Mouse (Mus musculus) hindbrain, embryonic 15.5 days (tissue): ENCODE measurements around the gene Myl12a. TPM values are rescaled to one million over a fixed set of nuclear protein-coding genes. Genes with fewer than 3 reads are reported as not detected.

Experiments
- ATAC-seq: fragments of 200-750 bp; cut with Nextera tagmentation; 2 replicates; pipeline ENCODE4 v1.8.0; 2017; ENCODE audit warnings: low read depth, moderate number of reproducible peaks, moderate TSS enrichment; ENCODE audit not compliant: low FRiP score
- H3K27ac ChIP-seq: fragments of 300-500 bp; sonication (generic); replicated peaks from 2 replicates; pipeline ENCODE4 v1.5.1; 2015; ENCODE audit warnings: mild to moderate bottlenecking, inconsistent platforms
- H3K27me3 ChIP-seq: fragments of 300-500 bp; sonication (generic); 2 replicates; pipeline ENCODE4 v1.6.1; 2015; ENCODE audit warnings: control low read depth, inconsistent platforms
- H3K36me3 ChIP-seq: fragments of 300-500 bp; sonication (generic); 2 replicates; pipeline ENCODE4 v1.6.1; 2015; ENCODE audit warnings: control low read depth, inconsistent platforms
- H3K4me1 ChIP-seq: fragments of 300-500 bp; sonication (generic); replicated peaks from 2 replicates; pipeline ENCODE4 v1.6.1; 2015; ENCODE audit warnings: control low read depth, inconsistent platforms
- H3K4me2 ChIP-seq: fragments of 300-500 bp; sonication (generic); 2 replicates; pipeline ENCODE4 v1.6.1; 2015; ENCODE audit warnings: moderate library complexity, mild to moderate bottlenecking, inconsistent platforms
- H3K4me3 ChIP-seq: fragments of 300-500 bp; sonication (generic); 2 replicates; pipeline ENCODE4 v1.5.1; 2015; ENCODE audit warnings: mild to moderate bottlenecking, inconsistent platforms
- H3K9ac ChIP-seq: fragments of 300-500 bp; sonication (generic); 2 replicates; pipeline ENCODE4 v1.6.1; 2015; ENCODE audit warnings: inconsistent platforms
- H3K9me3 ChIP-seq: fragments of 300-500 bp; sonication (generic); 2 replicates; pipeline ENCODE4 v1.6.1; 2016; ENCODE audit warnings: control low read depth, inconsistent platforms
- WGBS: fragments of 180-500 bp; shearing (Covaris S2); methylation state at CpG from one replicate; pipeline ENCODE4 v1.1.7; 2015; 5-methylcytosine and 5-hydroxymethylcytosine counted together
- polyA plus RNA-seq: library from polyadenylated mRNA; unstranded; fragments of >200 nt; fragmentation: Nextera tagmentation; extraction: Ambion mirVana; gene quantifications from 2 replicates; pipeline ENCODE4 v1.2.1, GENCODE M21; 2015

Gene Myl12a
- polyA plus RNA-seq, 1 experiment from 2014 or later: 104 TPM

DNA sequence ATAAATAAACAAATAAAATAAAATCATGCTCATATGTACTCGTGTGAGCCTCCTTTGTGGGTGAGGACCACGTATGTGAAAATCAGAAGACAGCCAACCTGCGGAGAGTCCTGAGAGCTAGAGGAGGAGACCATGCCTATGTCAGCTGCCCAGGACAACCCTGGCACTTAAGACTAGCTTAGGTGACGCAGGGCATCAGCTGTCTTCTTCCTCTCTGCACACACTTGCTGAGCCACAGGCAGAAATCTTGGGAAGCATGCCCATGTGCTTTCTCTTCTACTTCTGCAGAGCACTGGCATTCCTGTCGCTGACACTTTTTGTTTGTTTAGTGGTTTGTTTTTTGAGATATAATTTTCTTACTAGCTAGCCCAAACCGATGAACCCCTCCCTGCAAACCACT lies 7.1 kb downstream of the Myl12a start:
- Histone ChIP-seq H3K9ac (no peak overlapping the region), H3K27me3 (no peaks in the 10 kb centered on the region), H3K4me2 (no peak overlapping the region), H3K9me3 (no peaks in the 10 kb centered on the region), H3K4me1 (peaks cover 10% of the 10 kb centered on the region), H3K27ac (no peak overlapping the region), H3K4me3 (no peak overlapping the region), H3K36me3 (no peaks in the 10 kb centered on the region)
- ATAC-seq: no peak
- WGBS: 95% methylated on average over 6 of the region's 6 CpGs

DNA sequence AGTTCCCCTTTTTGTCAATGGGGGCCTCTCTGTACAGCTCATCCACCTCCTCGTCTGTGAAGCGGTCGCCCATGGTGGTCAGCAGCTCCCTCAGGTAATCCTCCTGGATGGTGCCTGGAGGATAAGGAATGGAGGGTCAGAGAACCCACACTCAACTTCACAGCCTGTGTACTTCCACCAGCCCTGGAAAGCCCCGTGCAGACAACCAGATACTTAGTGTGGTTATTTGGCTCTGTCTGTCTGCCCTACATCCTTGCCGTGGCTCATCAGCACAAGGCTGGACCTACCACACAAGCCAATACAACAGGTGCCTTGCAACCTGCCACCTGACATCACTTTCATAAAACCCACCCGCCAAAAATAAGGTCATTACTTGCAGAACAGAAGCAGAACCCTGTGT lies 8.0 kb downstream of the Myl12a start:
- Histone ChIP-seq H3K4me1 (peaks cover 7% of the 10 kb centered on the region), H3K4me3 (no peak overlapping the region), H3K9me3 (no peaks in the 10 kb centered on the region), H3K27me3 (no peaks in the 10 kb centered on the region), H3K9ac (no peak overlapping the region), H3K4me2 (no peak overlapping the region), H3K27ac (no peak overlapping the region), H3K36me3 (no peaks in the 10 kb centered on the region)
- no peak for ATAC-seq
- 86% methylated on average over 6 of the region's 6 CpGs for WGBS

DNA sequence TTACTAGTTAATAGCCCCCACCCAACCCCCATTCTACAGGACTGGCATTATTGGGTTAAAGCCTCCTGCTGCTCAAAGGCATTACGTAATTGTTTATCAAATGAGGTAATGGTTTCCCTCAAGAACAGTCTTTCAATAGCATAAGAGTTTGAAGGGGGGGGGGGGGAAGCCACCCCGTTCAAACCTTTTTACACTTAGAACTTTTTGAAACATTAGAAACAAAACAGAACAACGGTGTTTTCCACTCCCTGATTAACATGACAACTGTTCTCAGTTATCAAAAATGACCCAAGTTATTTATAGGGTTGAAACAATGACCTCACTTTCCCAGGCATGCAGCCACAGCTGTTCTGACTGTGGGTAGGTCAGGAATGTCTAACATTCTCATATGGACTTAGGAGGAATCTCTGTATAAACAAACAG lies 9.3 kb downstream of the Myl12a start:
- no peaks in the 10 kb centered on the region for H3K27me3 ChIP-seq
- no peak overlapping the region for H3K27ac ChIP-seq
- no peak for ATAC-seq
- peaks cover 19% of the 10 kb centered on the region for H3K4me1 ChIP-seq
- WGBS: 53% methylated on average over 3 of the region's 3 CpGs
- no peaks in the 10 kb centered on the region for H3K36me3 ChIP-seq
- no peak overlapping the region for H3K4me3 ChIP-seq
- no peak overlapping the region for H3K9ac ChIP-seq
- H3K4me2 ChIP-seq: no peak overlapping the region
- no peaks in the 10 kb centered on the region for H3K9me3 ChIP-seq

DNA sequence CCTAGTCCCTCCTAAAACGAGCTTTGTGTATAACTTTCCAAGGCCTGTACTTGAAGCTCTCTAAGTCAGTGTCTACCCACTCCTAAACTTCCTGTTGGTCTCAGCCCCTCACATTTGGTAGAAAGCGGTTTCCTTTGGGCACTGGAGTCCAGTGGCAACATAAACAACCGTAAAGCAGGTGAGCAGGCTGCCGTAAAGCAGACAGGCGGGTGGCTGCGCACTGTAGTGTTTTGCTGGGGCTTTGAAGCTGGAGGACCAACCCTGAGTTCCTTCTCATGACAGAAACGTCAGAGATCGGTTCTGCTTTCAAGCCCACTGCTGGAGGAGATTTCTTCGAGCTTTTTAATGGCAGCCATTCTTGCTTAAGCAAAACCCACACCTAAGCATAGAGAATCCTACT lies 10.0 kb downstream of the Myl12a start:
- H3K27ac ChIP-seq: no peak overlapping the region
- no peak overlapping the region for H3K4me2 ChIP-seq
- H3K36me3 ChIP-seq: no peaks in the 10 kb centered on the region
- peaks cover 27% of the 10 kb centered on the region for H3K4me1 ChIP-seq
- no peak overlapping the region for H3K9ac ChIP-seq
- no peaks in the 10 kb centered on the region for H3K9me3 ChIP-seq
- WGBS: 94% methylated on average over 9 of the region's 9 CpGs
- H3K27me3 ChIP-seq: no peaks in the 10 kb centered on the region
- no peak overlapping the region for H3K4me3 ChIP-seq
- ATAC-seq: no peak

DNA sequence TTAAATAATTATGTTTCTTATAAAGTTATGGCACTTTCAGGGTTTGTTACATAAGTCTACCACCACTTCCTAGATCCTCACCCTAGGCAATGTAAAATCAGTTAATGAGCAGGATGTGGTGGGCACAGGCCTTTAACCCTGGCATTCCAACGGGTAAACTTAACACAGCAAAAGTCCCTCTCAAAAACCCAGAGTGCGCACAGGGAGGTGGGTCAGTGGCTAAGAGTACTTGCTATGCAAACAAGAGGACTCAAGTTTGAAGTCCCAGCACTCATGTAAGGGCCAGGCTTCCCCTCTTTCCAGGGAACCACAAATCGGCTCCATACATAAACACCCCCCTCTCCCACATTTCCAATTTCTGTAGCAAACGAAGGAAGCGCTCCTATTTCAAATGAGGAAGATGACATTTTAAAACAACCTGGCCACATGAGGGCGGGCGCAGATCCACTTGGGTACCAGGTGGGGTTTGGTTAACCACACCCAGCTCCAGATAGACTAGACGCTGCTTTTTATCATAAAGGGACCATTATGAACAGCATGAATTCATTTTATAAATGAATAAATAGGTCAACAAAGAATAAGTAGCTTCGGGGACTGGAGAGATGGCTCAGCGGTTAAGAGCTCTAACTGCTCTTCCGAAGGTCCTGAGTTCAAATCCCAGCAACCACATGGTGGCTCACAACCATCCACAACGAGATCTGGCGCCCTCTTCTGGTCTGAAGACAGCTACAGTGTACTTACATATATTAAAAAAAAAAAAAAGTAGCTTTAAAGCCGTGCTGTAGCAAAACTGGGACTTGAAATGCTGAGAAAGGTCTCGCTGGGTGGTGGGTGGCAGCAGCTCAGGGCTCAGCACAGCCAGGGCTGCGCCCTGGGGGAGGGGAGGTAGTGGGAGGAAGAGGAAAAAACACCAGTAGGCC lies 10.7 kb downstream of the Myl12a start:
- ATAC-seq: no peak
- Histone ChIP-seq H3K27me3 (no peaks in the 10 kb centered on the region), H3K27ac (peak overlapping the region; percentile 99; the same call in 1 of the 2 replicates), H3K4me2 (no peak overlapping the region; the same call in 1 of the 2 replicates), H3K36me3 (no peaks in the 10 kb centered on the region), H3K9ac (no peak overlapping the region), H3K9me3 (no peaks in the 10 kb centered on the region), H3K4me3 (no peak overlapping the region), H3K4me1 (peaks cover 30% of the 10 kb centered on the region)
- 89% methylated on average over 16 of the region's 16 CpGs for WGBS

DNA sequence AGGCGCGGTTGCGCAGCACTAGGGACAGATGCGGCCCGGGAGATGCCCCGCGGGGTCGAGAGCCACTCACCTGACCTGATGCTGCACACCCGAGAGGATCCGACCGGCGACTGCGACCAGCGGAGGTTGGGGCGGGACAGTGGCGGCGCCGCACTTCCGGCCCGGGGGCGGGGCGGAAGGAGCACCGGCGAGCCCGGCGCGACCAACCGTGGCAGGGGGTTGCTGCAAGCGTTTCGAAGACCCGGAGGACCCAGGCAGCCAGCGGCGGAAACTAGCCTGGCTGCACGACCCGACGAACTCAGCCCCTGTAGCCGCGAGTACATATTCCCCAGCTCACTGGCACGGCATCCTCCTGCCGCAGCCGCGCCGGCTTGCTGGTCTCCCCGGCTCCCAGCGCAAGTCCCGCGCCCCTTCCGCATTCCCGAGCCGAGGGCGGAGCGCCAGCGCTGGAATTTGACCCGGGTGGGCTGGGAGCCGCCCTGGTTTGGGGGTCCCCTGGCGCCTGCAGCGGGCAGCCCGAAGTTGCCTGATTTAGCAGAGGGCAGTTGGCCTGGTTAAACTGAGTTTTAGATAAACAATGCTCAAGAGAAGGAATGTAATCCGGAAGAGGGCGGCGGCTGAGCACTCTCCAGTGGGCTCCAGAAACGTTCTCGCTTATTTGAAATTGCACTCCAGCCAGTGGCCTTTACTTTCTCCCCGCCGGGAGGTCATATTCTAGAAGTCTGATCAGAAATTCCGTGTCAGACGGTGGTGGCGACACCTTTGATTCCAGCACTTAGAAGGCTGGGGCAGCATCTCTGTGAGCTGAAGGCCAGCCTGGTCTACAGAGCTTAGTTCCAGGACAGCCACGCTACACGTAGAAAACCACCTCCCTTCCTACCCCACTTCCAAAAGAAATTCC lies 12.0 kb downstream of the Myl12a start:
- WGBS: under 1% methylated on average over 69 of the region's 70 CpGs
- peak; percentile 95 for ATAC-seq

DNA sequence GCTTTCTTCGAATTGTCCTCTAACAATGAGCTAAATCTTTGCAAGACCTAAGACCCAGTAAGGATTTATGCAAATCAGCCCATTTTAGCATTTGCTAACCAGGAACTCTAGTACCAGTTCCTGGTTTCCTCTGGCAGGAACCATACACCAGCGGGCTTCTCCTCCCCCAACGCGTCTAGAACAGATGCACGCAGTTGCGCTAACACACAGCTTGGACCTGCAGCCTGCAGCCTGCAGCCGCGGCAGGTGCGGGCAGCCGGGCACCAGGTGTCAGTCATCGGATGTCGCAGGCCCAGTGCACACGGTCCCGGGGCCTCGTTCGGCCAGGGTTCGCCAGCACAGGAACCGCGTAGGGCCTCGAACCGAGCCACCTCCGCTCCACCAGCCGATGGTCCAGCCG lies 12.7 kb downstream of the Myl12a start:
- peak; percentile 78; the same call in 1 of the 2 replicates for ATAC-seq
- WGBS: under 1% methylated on average over 24 of the region's 24 CpGs
- no peaks in the 10 kb centered on the region for H3K36me3 ChIP-seq
- no peaks in the 10 kb centered on the region for H3K9me3 ChIP-seq
- no peaks in the 10 kb centered on the region for H3K27me3 ChIP-seq
- H3K4me3 ChIP-seq: peak overlapping the region; percentile 99
- peak overlapping the region; percentile 98 for H3K9ac ChIP-seq
- H3K4me2 ChIP-seq: peak overlapping the region; percentile 65
- peak overlapping the region; percentile 99 for H3K27ac ChIP-seq
- peaks cover 30% of the 10 kb centered on the region for H3K4me1 ChIP-seq

More for the DNA sequence above, 12.0 kb downstream of the Myl12a start:
- peak overlapping the region; percentile 99 for H3K4me3 ChIP-seq
- peak overlapping the region; percentile 65 for H3K4me2 ChIP-seq
- no peaks in the 10 kb centered on the region for H3K9me3 ChIP-seq
- peaks cover 30% of the 10 kb centered on the region for H3K4me1 ChIP-seq
- peak overlapping the region; percentile 98 for H3K9ac ChIP-seq
- H3K27ac ChIP-seq: peak overlapping the region; percentile 99
- H3K36me3 ChIP-seq: no peaks in the 10 kb centered on the region
- H3K27me3 ChIP-seq: no peaks in the 10 kb centered on the region

DNA sequence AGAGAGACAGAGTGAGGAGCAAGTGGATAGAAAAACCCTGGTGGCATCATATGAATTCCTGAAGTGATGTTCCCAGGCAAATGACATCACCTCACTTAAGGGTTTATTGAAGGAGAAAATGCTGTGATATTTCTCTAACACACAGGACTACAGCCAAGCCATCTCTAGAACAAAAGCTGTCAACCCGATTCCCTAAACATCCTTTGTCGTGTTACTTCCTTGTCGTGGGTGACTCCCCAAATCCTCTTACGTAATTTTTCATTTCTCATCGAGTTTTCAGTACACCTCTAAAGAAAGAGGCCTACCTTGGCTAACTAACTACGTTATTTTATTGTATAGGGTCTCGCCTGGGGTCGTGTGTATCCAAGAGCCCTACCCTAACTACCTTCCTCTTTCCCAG lies 13.2 kb downstream of the Myl12a start:
- Histone ChIP-seq H3K9me3 (no peaks in the 10 kb centered on the region), H3K4me1 (peaks cover 30% of the 10 kb centered on the region), H3K9ac (peak overlapping the region; percentile 98), H3K4me3 (peak overlapping the region; percentile 99), H3K27me3 (no peaks in the 10 kb centered on the region), H3K36me3 (no peaks in the 10 kb centered on the region), H3K27ac (peak overlapping the region; percentile 99), H3K4me2 (peak overlapping the region; percentile 65)
- no peak for ATAC-seq
- 45% methylated on average over 8 of the region's 8 CpGs for WGBS

DNA sequence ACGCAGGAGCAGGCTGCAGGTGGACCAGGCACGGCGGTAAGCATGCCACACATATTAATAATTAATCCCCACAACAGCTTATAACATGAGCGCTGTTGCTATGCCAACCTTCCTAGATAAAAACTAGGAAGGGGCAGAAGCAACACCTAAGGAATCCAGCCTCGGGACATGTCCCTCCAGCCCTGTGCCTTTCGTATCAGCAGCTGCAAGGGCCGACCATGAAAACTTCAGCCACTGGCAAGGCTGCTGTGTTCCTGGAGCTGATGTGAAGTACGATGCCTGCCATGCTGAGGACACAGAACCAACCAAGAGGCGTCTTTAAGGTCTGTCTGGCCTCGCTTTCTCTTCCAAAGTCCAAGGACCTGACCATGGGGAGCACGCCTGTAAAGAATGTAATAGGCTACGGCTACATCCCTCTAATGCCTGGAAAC lies 14.3 kb downstream of the Myl12a start:
- Histone ChIP-seq H3K27ac (no peak overlapping the region), H3K4me3 (peak overlapping the region; percentile 99; the same call in 1 of the 2 replicates), H3K36me3 (no peaks in the 10 kb centered on the region), H3K4me1 (peaks cover 30% of the 10 kb centered on the region), H3K9me3 (no peaks in the 10 kb centered on the region), H3K27me3 (no peaks in the 10 kb centered on the region), H3K4me2 (peak overlapping the region; percentile 65), H3K9ac (no peak overlapping the region)
- no peak for ATAC-seq
- WGBS: 87% methylated on average over 12 of the region's 12 CpGs

DNA sequence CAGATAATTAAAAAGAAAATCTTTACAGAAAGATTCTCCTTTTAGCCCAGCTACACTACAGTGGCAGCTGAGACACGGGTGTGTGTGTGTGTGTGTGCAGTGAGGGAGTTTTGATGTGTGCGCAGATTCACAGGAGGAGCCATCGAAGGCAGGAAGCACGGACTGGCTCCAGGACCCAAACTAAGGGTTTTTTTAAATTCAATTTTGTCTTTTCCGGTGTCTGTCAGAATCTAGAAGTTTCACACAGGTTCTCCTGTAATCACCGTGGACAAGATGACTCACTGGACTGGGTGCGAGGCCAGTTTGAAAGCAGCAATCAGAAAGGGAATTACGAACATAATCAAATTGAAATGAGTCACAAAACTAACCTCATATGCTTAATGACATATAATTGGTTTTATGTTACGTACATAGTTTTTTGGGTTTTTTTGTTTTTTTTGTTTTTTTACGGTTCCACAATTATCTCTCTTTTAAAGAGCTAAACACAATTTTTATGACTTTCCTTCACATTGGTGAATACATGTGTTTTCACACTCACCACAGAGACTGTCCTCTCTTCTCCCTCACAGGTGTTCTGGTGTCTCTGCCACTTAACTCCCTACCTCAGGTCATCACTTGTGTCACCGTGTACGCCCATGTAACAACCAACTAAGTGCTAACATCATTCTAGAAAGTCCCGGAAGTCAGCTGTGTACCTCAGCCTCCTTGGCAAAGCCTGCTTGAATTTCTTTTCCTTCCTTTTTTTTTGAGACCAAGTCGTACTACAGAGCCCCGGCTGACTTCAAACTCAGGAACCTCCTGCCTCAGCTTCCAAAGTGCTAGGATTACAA lies 15.6 kb downstream of the Myl12a start:
- Histone ChIP-seq H3K9me3 (no peaks in the 10 kb centered on the region), H3K27ac (no peak overlapping the region), H3K4me3 (no peak overlapping the region), H3K4me1 (peaks cover 30% of the 10 kb centered on the region), H3K9ac (no peak overlapping the region), H3K36me3 (peaks cover 2% of the 10 kb centered on the region; the same call in 1 of the 2 replicates), H3K4me2 (no peak overlapping the region), H3K27me3 (no peaks in the 10 kb centered on the region)
- ATAC-seq: no peak
- 94% methylated on average over 15 of the region's 15 CpGs for WGBS

DNA sequence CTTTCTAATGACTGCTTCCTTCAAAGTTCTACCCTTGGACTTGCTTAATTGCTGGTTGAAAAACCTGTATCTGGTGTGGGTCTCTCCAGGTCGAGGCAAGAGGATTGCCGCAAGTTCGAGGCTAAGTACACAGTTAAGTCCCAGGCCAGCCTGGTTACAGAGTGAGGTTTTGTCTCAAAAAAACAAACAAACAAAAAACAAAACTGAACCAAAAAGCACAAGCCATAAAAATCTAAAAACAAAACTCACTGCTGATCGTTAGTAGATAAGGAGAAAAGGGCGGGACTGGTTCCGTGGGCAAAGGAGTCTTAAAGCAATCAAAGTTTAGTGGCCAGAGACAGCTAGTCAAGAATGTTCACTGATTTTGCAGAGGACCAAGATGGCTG lies 16.3 kb downstream of the Myl12a start:
- Histone ChIP-seq H3K9ac (no peak overlapping the region), H3K27ac (no peak overlapping the region), H3K9me3 (no peaks in the 10 kb centered on the region), H3K4me3 (no peak overlapping the region), H3K4me2 (no peak overlapping the region), H3K4me1 (peaks cover 29% of the 10 kb centered on the region), H3K36me3 (peaks cover 9% of the 10 kb centered on the region), H3K27me3 (no peaks in the 10 kb centered on the region)
- WGBS: 96% methylated on average over 6 of the region's 6 CpGs
- ATAC-seq: no peak
